Mouse (Mus musculus) hindbrain, embryonic 10.5 days (tissue): ENCODE measurements at regions not wholly inside any gene's neighbourhood (a gene's known extent, or its start where the extent isn't known, plus 50 kb on each side); places are given as distances from the start of the nearest gene placed in this dataset.

ENCODE experiments used
- DNase-seq: peaks from one replicate; pipeline ENCODE4 v3.0.0-alpha.2; 2017; ENCODE audit warnings: low spot score
- H3K27ac ChIP-seq: fragments of 300-500 bp; sonication (generic); 2 replicates; pipeline ENCODE4 v1.5.1; 2016; ENCODE audit warnings: mild to moderate bottlenecking, moderate library complexity
- H3K27me3 ChIP-seq: fragments of 300-500 bp; sonication (generic); 2 replicates; pipeline ENCODE4 v1.6.1; 2016; ENCODE audit warnings: mild to moderate bottlenecking; ENCODE audit not compliant: poor library complexity, insufficient read depth, severe bottlenecking
- H3K36me3 ChIP-seq: fragments of 300-500 bp; sonication (generic); 2 replicates; pipeline ENCODE4 v1.6.1; 2016; ENCODE audit warnings: mild to moderate bottlenecking, moderate library complexity
- H3K4me1 ChIP-seq: fragments of 300-500 bp; sonication (generic); replicated peaks from 2 replicates; pipeline ENCODE4 v1.6.1; 2016; ENCODE audit warnings: mild to moderate bottlenecking
- H3K4me3 ChIP-seq: fragments of 300-500 bp; sonication (generic); 2 replicates; pipeline ENCODE4 v1.5.1; 2016; ENCODE audit warnings: mild to moderate bottlenecking, moderate library complexity
- H3K9me3 ChIP-seq: fragments of 300-500 bp; sonication (generic); 2 replicates; pipeline ENCODE4 v1.6.1; 2016; ENCODE audit warnings: mild to moderate bottlenecking, moderate library complexity
- WGBS: fragments of 180-500 bp; shearing (Covaris S2); methylation state at CpG from one replicate; pipeline ENCODE4 v1.1.7; 2016; 5-methylcytosine and 5-hydroxymethylcytosine counted together

- H3K27ac ChIP-seq = no peak overlapping the region
- H3K9me3 ChIP-seq = no peaks in the 10 kb centered on the region
- DNase-seq = no peak
- no peak overlapping the region for H3K4me3 ChIP-seq
- 87% methylated on average over 18 of the region's 18 CpGs for WGBS
- no peaks in the 10 kb centered on the region for H3K36me3 ChIP-seq
- 0 out of 2 replicates have a peak, but pooled peaks cover 2% of the 10 kb centered on the region for H3K27me3 ChIP-seq
- peaks cover 43% of the 10 kb centered on the region for H3K4me1 ChIP-seq
These were observed 121.0 kb upstream of the 1700016C15Rik start for GRCm38 (mm10) chr1:177608551-177609020.

GRCm38 (mm10) chr1:177609226-177609625 lies 120.4 kb upstream of the 1700016C15Rik start:
- Histone ChIP-seq H3K27me3 (0 out of 2 replicates have a peak, but pooled peaks cover 2% of the 10 kb centered on the region), H3K27ac (no peak overlapping the region), H3K9me3 (no peaks in the 10 kb centered on the region), H3K4me3 (no peak overlapping the region), H3K36me3 (no peaks in the 10 kb centered on the region), H3K4me1 (peaks cover 43% of the 10 kb centered on the region)
- WGBS = 90% methylated on average over 2 of the region's 2 CpGs
- DNase-seq = no peak

GRCm38 (mm10) chr1:177609683-177610082 lies 119.9 kb upstream of the 1700016C15Rik start:
- H3K4me1 ChIP-seq = peaks cover 41% of the 10 kb centered on the region
- H3K4me3 ChIP-seq = no peak overlapping the region
- peaks cover 4% of the 10 kb centered on the region; the same call in 1 of the 2 replicates for H3K27me3 ChIP-seq
- 66% methylated on average over 5 of the region's 5 CpGs for WGBS
- H3K36me3 ChIP-seq = no peaks in the 10 kb centered on the region
- H3K27ac ChIP-seq = no peak overlapping the region
- no peak for DNase-seq
- H3K9me3 ChIP-seq = no peaks in the 10 kb centered on the region

GRCm38 (mm10) chr1:177610156-177610555 lies 119.5 kb upstream of the 1700016C15Rik start:
- Histone ChIP-seq H3K27ac (no peak overlapping the region), H3K36me3 (no peaks in the 10 kb centered on the region), H3K4me3 (no peak overlapping the region), H3K27me3 (peaks cover 9% of the 10 kb centered on the region; the same call in 1 of the 2 replicates), H3K4me1 (peaks cover 39% of the 10 kb centered on the region), H3K9me3 (no peaks in the 10 kb centered on the region)
- WGBS = 76% methylated on average over 2 of the region's 2 CpGs
- DNase-seq = no peak

- peak; percentile 20 for DNase-seq
- H3K9me3 ChIP-seq = no peaks in the 10 kb centered on the region
- peaks cover 43% of the 10 kb centered on the region for H3K4me1 ChIP-seq
- no peaks in the 10 kb centered on the region for H3K36me3 ChIP-seq
- WGBS = 31% methylated on average over 7 of the region's 7 CpGs
- peak overlapping the region; percentile 9; the same call in 1 of the 2 replicates for H3K27ac ChIP-seq
- H3K27me3 ChIP-seq = peaks cover 10% of the 10 kb centered on the region; the same call in 1 of the 2 replicates
- no peak overlapping the region for H3K4me3 ChIP-seq
These were observed 117.1 kb upstream of the 1700016C15Rik start for GRCm38 (mm10) chr1:177612546-177612945.

GRCm38 (mm10) chr1:177615609-177616008 lies 114.0 kb upstream of the 1700016C15Rik start:
- Histone ChIP-seq H3K27me3 (peaks cover 8% of the 10 kb centered on the region; the same call in 1 of the 2 replicates), H3K4me1 (peaks cover 35% of the 10 kb centered on the region), H3K9me3 (no peaks in the 10 kb centered on the region), H3K27ac (no peak overlapping the region), H3K4me3 (no peak overlapping the region), H3K36me3 (no peaks in the 10 kb centered on the region)
- DNase-seq = no peak
- WGBS = 96% methylated on average over 9 of the region's 9 CpGs

GRCm38 (mm10) chr1:177616335-177617239 lies 113.0 kb upstream of the 1700016C15Rik start:
- WGBS = 78% methylated on average over 24 of the region's 24 CpGs
- H3K4me1 ChIP-seq = peaks cover 45% of the 10 kb centered on the region
- no peak for DNase-seq
- no peak overlapping the region for H3K4me3 ChIP-seq
- H3K27ac ChIP-seq = 0 out of 2 replicates have a peak overlapping the region, but pooled peaks have one; percentile 5
- H3K9me3 ChIP-seq = no peaks in the 10 kb centered on the region
- peaks cover 8% of the 10 kb centered on the region; the same call in 1 of the 2 replicates for H3K27me3 ChIP-seq
- H3K36me3 ChIP-seq = no peaks in the 10 kb centered on the region

GRCm38 (mm10) chr1:177620501-177621099 lies 109.0 kb upstream of the 1700016C15Rik start:
- H3K4me1 ChIP-seq = peaks cover 56% of the 10 kb centered on the region
- 81% methylated on average over 15 of the region's 15 CpGs for WGBS
- H3K4me3 ChIP-seq = no peak overlapping the region
- H3K36me3 ChIP-seq = no peaks in the 10 kb centered on the region
- no peaks in the 10 kb centered on the region for H3K27me3 ChIP-seq
- no peak for DNase-seq
- H3K27ac ChIP-seq = peak overlapping the region; percentile 69
- H3K9me3 ChIP-seq = no peaks in the 10 kb centered on the region

- H3K27ac ChIP-seq = peak overlapping the region; percentile 86
- DNase-seq = peak; percentile 64
- H3K4me3 ChIP-seq = no peak overlapping the region
- H3K4me1 ChIP-seq = peaks cover 45% of the 10 kb centered on the region
- no peaks in the 10 kb centered on the region for H3K9me3 ChIP-seq
- no peaks in the 10 kb centered on the region for H3K36me3 ChIP-seq
- WGBS = 47% methylated on average over 17 of the region's 17 CpGs
- no peaks in the 10 kb centered on the region for H3K27me3 ChIP-seq
These were observed 107.6 kb upstream of the 1700016C15Rik start for GRCm38 (mm10) chr1:177621854-177622590.

- no peaks in the 10 kb centered on the region for H3K9me3 ChIP-seq
- no peak overlapping the region for H3K4me3 ChIP-seq
- peak overlapping the region; percentile 86 for H3K27ac ChIP-seq
- DNase-seq = no peak
- H3K4me1 ChIP-seq = peaks cover 47% of the 10 kb centered on the region
- WGBS = 31% methylated on average over 6 of the region's 6 CpGs
- no peaks in the 10 kb centered on the region for H3K27me3 ChIP-seq
- no peaks in the 10 kb centered on the region for H3K36me3 ChIP-seq
These were observed 106.3 kb upstream of the 1700016C15Rik start for GRCm38 (mm10) chr1:177623304-177623726.

GRCm38 (mm10) chr1:177623735-177624134 lies 105.9 kb upstream of the 1700016C15Rik start:
- Histone ChIP-seq H3K4me3 (no peak overlapping the region), H3K36me3 (no peaks in the 10 kb centered on the region), H3K27me3 (no peaks in the 10 kb centered on the region), H3K9me3 (no peaks in the 10 kb centered on the region), H3K4me1 (peaks cover 48% of the 10 kb centered on the region), H3K27ac (peak overlapping the region; percentile 86)
- DNase-seq = no peak
- WGBS = 84% methylated on average over 6 of the region's 6 CpGs

GRCm38 (mm10) chr1:177627814-177628213 lies 101.8 kb upstream of the 1700016C15Rik start:
- no peak for DNase-seq
- Histone ChIP-seq H3K36me3 (no peaks in the 10 kb centered on the region), H3K27me3 (peaks cover 6% of the 10 kb centered on the region; the same call in 1 of the 2 replicates), H3K4me3 (no peak overlapping the region), H3K27ac (no peak overlapping the region), H3K9me3 (no peaks in the 10 kb centered on the region), H3K4me1 (peaks cover 21% of the 10 kb centered on the region)
- WGBS = 95% methylated on average over 4 of the region's 4 CpGs
